Mouse (Mus musculus): ENCODE data around the gene Cfap61. TPM values are rescaled to one million over a fixed set of nuclear protein-coding genes. Genes with fewer than 3 reads are reported as not detected.

Gene Cfap61
- polyA plus RNA-seq, 1 experiment, result 2.2 TPM

DNA sequence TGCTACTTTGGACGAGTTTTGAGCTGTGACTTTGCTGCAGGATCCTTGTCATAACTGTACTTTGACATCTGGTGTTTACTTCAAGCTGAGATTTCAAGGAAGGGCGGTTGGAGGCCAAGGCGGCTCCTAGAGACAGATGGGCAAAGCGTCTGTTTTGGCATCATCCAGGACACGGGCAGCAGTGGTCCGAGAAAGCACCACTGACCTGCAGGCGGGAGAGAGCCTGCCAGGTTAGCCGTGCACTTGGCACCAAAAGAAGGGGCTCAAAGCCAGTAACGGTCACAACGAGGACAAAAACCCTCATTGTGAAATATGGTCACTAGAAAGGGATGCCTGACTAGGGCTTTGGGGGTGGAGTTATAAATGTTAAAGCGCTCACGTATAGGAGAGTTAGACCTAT lies 36.2 kb downstream of the Cfap61 start:
- H3K4me3 ChIP-seq (ENCODE audit: insufficient read depth, low read length), result no peak overlapping the region
- no peaks in the 10 kb centered on the region for H3K4me1 ChIP-seq (ENCODE audit: control insufficient read depth, insufficient read depth, low read length)
- TF ChIP-seq POLR2A (IDR thresholded peaks at IDR 0.05; ENCODE audit: extremely low read depth, insufficient read depth, low read length), result no peak
- TF ChIP-seq CTCF (IDR thresholded peaks at IDR 0.05; ENCODE audit: extremely low read depth, insufficient read depth, low read length), result no peak
- no peak overlapping the region for H3K27ac ChIP-seq (ENCODE audit: insufficient read depth, low read length)

DNA sequence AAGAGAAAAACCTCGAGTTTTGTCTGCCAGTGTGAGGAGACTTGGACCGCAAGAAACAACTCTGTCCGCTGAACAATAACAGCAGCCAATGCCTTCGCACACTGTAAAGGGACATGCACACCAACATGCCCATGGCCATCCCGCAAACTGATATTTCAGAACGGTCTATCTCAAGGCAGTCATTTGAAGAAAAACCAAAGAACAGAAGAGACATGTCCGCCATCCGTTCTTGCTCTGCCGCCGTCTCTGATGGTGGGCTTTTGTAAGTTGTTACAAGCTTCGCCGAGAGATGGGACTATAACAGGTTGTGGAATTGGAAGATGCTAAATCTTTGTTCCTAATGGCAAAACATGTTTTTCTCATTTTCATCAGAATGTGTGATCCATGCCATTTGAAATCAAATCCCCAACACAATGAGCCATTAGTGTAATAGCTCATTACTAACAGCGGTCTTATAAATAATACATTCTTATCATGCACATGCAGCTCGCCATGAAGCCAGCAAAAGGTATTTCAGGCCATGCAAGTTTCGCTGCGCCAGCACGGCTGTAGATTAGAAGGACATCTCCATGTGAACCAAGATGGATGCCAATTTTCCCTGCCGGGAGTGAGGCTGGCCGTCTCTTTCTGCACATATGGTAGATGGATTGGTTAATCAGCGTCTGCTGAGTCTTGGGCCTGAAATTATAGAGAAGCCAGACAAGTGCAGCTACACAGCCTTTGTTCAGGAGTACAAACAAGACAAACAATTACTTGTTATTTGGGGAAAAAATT lies 36.8 kb downstream of the Cfap61 start:
- TF ChIP-seq CTCF (IDR thresholded peaks at IDR 0.05; ENCODE audit: extremely low read depth, insufficient read depth, low read length) (no peak), POLR2A (IDR thresholded peaks at IDR 0.05; ENCODE audit: extremely low read depth, insufficient read depth, low read length) (no peak)
- Histone ChIP-seq H3K4me1 (ENCODE audit: control insufficient read depth, insufficient read depth, low read length) (no peaks in the 10 kb centered on the region), H3K4me3 (ENCODE audit: insufficient read depth, low read length) (no peak overlapping the region), H3K27ac (ENCODE audit: insufficient read depth, low read length) (no peak overlapping the region)

DNA sequence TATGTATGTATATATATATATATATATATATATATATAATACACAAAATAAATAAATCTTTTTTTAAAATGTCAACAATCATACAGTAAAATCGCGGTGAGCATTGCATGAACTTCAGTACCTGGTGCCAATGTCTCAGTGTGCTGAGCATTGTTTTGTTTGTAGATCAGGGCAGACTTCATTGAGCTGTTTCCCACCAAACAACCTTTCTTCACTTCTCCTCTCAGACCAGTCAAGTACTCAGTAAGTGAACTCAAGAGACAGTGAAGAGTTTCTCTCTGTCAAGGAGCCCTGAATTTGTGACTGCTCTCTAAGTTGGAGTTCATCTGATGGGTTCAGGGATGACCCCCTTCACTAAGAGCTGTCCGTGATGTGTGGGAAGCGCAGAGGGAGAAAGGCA lies 38.0 kb downstream of the Cfap61 start:
- H3K4me3 ChIP-seq (ENCODE audit: insufficient read depth, low read length), result no peak overlapping the region
- TF ChIP-seq POLR2A (IDR thresholded peaks at IDR 0.05; ENCODE audit: extremely low read depth, insufficient read depth, low read length) (no peak), CTCF (IDR thresholded peaks at IDR 0.05; ENCODE audit: extremely low read depth, insufficient read depth, low read length) (no peak)
- H3K4me1 ChIP-seq (ENCODE audit: control insufficient read depth, insufficient read depth, low read length), result no peaks in the 10 kb centered on the region
- no peak overlapping the region for H3K27ac ChIP-seq (ENCODE audit: insufficient read depth, low read length)

DNA sequence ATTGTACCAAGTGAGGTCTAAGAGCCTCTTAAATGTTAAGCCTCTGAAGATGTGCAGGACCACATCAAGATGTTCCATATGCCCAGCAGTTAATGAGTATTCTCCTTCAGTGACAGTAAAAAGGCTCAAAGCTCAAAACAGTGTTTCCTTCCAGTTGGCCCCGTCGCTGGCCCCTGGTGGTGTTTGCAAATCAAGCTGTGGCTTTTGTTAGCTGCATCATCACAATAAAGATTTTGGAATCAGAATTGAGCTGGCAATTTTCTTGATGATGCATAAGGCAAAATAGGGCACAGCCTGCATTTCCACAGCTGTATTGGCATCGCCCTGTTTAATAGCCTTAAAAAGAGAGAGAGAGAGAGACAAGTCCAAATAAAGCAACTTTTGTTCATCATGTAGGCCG lies 45.0 kb downstream of the Cfap61 start:
- TF ChIP-seq POLR2A (IDR thresholded peaks at IDR 0.05; ENCODE audit: extremely low read depth, insufficient read depth, low read length) (no peak), CTCF (IDR thresholded peaks at IDR 0.05; ENCODE audit: extremely low read depth, insufficient read depth, low read length) (no peak)
- no peaks in the 10 kb centered on the region for H3K4me1 ChIP-seq (ENCODE audit: control insufficient read depth, insufficient read depth, low read length)
- H3K4me3 ChIP-seq (ENCODE audit: insufficient read depth, low read length), result no peak overlapping the region
- no peak overlapping the region for H3K27ac ChIP-seq (ENCODE audit: insufficient read depth, low read length)

DNA sequence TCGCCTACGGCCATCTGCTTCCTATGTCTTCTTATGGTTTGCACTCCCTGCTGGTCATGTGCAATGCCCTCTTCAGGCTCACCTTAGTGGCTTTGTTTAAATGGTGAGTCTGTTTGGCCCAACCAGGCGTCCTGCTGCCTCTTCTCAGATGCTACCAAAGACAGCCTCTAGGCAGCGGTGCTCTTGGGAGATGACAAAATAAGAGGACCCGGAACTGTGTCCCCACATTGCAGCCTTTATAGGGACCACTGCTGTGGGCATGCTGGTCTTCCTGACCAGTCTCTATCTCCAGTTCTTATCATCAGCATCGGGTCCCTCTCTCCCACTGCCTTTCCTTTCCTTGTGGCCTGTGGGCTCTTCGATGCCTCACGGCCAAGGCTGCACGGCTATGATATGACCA lies 46.3 kb downstream of the Cfap61 start:
- H3K4me3 ChIP-seq (ENCODE audit: insufficient read depth, low read length), result no peak overlapping the region
- H3K4me1 ChIP-seq (ENCODE audit: control insufficient read depth, insufficient read depth, low read length), result no peaks in the 10 kb centered on the region
- TF ChIP-seq CTCF (IDR thresholded peaks at IDR 0.05; ENCODE audit: extremely low read depth, insufficient read depth, low read length) (no peak), POLR2A (IDR thresholded peaks at IDR 0.05; ENCODE audit: extremely low read depth, insufficient read depth, low read length) (no peak)
- H3K27ac ChIP-seq (ENCODE audit: insufficient read depth, low read length), result no peak overlapping the region

DNA sequence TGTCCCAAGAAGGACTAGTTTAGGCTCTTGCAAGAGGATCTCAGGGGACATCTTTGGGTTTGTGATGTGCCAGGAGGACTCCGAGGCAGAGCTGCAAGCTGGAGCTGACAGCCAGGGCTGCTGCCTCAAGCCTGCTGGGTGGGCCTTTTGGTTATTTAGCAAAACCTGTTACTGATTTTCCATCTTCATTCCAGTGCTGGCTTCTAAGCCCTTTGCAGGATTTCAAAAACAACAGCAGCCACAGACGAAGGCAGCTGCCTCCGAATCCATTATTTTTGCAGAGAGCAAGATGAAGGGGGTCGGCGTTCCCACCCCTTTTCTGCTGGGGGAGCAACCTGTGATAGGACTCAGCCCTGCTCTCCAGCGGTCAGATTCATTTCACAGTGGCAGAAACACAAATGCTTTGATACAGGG lies 47.1 kb downstream of the Cfap61 start:
- Histone ChIP-seq H3K27ac (ENCODE audit: insufficient read depth, low read length) (no peak overlapping the region), H3K4me1 (ENCODE audit: control insufficient read depth, insufficient read depth, low read length) (no peaks in the 10 kb centered on the region), H3K4me3 (ENCODE audit: insufficient read depth, low read length) (no peak overlapping the region)
- TF ChIP-seq POLR2A (IDR thresholded peaks at IDR 0.05; ENCODE audit: extremely low read depth, insufficient read depth, low read length) (no peak), CTCF (IDR thresholded peaks at IDR 0.05; ENCODE audit: extremely low read depth, insufficient read depth, low read length) (no peak)

DNA sequence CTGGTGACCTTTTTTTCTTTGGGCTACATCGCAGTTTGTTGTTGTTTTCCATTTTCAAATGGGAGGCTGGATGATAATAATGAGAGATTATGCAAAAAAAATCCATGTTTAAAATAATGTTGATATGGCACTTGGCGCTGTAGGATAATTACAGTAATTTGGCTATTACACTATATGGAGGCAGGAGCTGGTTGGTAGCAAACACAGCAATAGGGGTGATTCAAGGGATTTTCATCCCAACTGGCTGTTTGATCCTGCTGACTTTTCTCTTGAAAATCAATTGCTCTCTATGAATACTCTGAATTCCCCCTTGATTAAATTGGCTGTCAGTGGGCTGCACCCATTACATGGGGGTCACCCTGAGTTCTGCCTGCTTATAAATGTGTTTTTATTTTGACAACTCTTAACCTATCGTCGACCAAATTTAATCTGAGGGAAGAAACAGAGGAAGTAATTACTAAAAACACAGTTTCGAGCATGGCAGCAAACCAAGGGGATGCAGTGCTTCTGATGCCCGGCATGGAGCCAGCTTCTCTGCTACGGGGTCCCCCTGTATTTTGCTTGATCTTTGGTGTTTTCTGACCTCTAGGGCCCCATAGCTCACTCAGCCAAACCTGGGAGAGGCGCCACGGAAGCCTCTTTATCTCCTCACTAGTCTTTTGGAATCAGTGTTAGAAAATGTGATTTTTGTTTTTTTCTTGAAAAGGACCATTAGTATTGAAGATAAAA lies 47.9 kb downstream of the Cfap61 start:
- no peaks in the 10 kb centered on the region for H3K4me1 ChIP-seq (ENCODE audit: control insufficient read depth, insufficient read depth, low read length)
- no peak for TF ChIP-seq POLR2A (IDR thresholded peaks at IDR 0.05; ENCODE audit: extremely low read depth, insufficient read depth, low read length)
- no peak for TF ChIP-seq CTCF (IDR thresholded peaks at IDR 0.05; ENCODE audit: extremely low read depth, insufficient read depth, low read length)
- no peak overlapping the region for H3K4me3 ChIP-seq (ENCODE audit: insufficient read depth, low read length)
- H3K27ac ChIP-seq (ENCODE audit: insufficient read depth, low read length), result no peak overlapping the region

DNA sequence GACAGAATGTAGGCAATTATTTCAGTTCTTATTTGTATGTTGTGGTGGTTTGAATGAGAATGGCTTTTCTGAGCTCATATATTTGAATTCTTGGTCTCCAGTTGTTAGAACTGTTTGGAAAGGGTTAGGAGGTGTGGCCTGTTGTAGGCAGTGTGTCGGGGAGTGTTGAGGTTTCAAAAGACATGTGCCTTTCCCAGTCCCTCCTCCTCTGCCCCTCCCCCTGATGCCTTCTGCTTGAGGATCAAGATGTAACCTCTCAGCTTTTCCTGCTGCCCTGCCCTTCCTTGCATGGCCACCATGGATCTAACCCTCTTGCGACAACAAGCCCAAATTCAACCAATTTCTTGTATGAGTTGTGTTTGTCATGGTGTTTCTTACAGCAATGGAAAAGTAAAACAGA lies 53.2 kb downstream of the Cfap61 start:
- no peaks in the 10 kb centered on the region for H3K4me1 ChIP-seq (ENCODE audit: control insufficient read depth, insufficient read depth, low read length)
- H3K27ac ChIP-seq (ENCODE audit: insufficient read depth, low read length), result no peak overlapping the region
- H3K4me3 ChIP-seq (ENCODE audit: insufficient read depth, low read length), result no peak overlapping the region
- TF ChIP-seq POLR2A (IDR thresholded peaks at IDR 0.05; ENCODE audit: extremely low read depth, insufficient read depth, low read length) (no peak), CTCF (IDR thresholded peaks at IDR 0.05; ENCODE audit: extremely low read depth, insufficient read depth, low read length) (no peak)

DNA sequence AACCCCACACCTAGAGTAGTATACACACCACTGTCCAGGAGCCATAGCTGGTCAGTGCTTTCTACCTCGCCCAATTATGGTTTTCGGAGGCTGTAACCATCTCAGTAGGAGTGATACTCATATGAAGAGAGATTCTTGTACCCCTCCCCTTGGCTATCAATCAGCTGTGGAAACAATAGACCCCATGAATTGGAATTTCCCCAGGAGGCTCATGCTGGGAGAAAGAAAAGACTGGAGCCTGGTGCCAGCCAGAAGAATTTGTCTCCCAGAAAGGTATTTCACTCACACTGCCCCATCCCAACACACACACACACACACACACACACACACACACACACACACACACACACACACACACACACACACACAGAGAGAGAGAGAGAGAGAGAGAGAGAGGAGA lies 55.9 kb downstream of the Cfap61 start:
- no peaks in the 10 kb centered on the region for H3K4me1 ChIP-seq (ENCODE audit: control insufficient read depth, insufficient read depth, low read length)
- no peak overlapping the region for H3K4me3 ChIP-seq (ENCODE audit: insufficient read depth, low read length)
- no peak overlapping the region for H3K27ac ChIP-seq (ENCODE audit: insufficient read depth, low read length)
- TF ChIP-seq POLR2A (IDR thresholded peaks at IDR 0.05; ENCODE audit: extremely low read depth, insufficient read depth, low read length), result no peak
- TF ChIP-seq CTCF (IDR thresholded peaks at IDR 0.05; ENCODE audit: extremely low read depth, insufficient read depth, low read length), result no peak

DNA sequence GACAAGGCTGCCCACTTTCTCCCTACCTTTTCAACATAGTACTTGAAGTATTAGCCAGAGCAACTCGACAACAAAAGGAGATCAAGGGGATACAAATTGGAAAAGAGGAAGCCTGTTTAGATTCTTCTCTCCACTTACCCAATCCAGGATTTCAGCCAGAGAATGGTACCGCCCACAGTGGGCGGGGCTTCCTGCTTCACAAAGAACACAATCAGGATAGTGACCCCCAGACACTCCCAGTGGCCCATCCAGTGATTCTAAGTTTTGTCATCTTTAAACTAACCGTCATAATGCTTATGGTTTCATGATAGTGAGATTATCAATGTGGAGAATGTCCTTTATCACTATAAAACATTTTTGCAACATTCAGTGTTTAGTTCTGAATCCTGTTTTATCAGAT lies 61.9 kb downstream of the Cfap61 start:
- Histone ChIP-seq H3K27ac (ENCODE audit: insufficient read depth, low read length) (no peak overlapping the region), H3K4me1 (ENCODE audit: control insufficient read depth, insufficient read depth, low read length) (no peaks in the 10 kb centered on the region), H3K4me3 (ENCODE audit: insufficient read depth, low read length) (no peak overlapping the region)
- TF ChIP-seq POLR2A (IDR thresholded peaks at IDR 0.05; ENCODE audit: extremely low read depth, insufficient read depth, low read length), result no peak
- no peak for TF ChIP-seq CTCF (IDR thresholded peaks at IDR 0.05; ENCODE audit: extremely low read depth, insufficient read depth, low read length)
